Mouse (Mus musculus) E14TG2a.4 (cell line): ENCODE results near the gene Klkb1.

Source experiments
- CTCF ChIP-seq: conservative IDR thresholded peaks from 2 replicates; pipeline ENCODE4 v1.5.1; 2014; ENCODE audit warnings: low read length
- NANOG ChIP-seq: IDR thresholded peaks from 2 replicates; pipeline ENCODE4 v1.6.1; 2014; ENCODE audit warnings: borderline replicate concordance, low read length, mixed read lengths

- TF ChIP-seq CTCF: no peak
- no peak for TF ChIP-seq NANOG
These were observed 55.3 kb downstream of the Klkb1 start for GRCm38 (mm10) chr8:45239363-45239762.
